Mouse (Mus musculus) C2C12 (cell line): ENCODE results near the gene Sgpp1.

Experiments
- CEBPB ChIP-seq: IDR thresholded peaks from one replicate; pipeline ENCODE4 v1.6.1; 2011; ENCODE audit warnings: low read depth, mild to moderate bottlenecking, control low read depth, moderate library complexity
- CTCF ChIP-seq: IDR thresholded peaks from one replicate; pipeline ENCODE4 v1.5.1; 2011; ENCODE audit not compliant: control insufficient read depth, insufficient read depth, insufficient read length
- FOSL1 ChIP-seq: IDR thresholded peaks from one replicate; pipeline ENCODE4 v1.8.0; 2011; ENCODE audit warnings: mild to moderate bottlenecking, low read length; ENCODE audit not compliant: poor library complexity, insufficient read depth, severe bottlenecking
- MAX ChIP-seq: IDR thresholded peaks from one replicate; pipeline ENCODE4 v1.6.1; 2011; ENCODE audit warnings: mild to moderate bottlenecking, control low read depth
- MYOD1 ChIP-seq: IDR thresholded peaks from one replicate; pipeline ENCODE4 v1.6.1; 2011; ENCODE audit warnings: low read depth; ENCODE audit not compliant: control insufficient read depth, insufficient read length
- MYOG ChIP-seq: IDR thresholded peaks from one replicate; pipeline ENCODE4 v1.6.1; 2011; ENCODE audit not compliant: control insufficient read depth, insufficient read length; ENCODE audit errors: extremely low read depth
- USF1 ChIP-seq: IDR thresholded peaks from one replicate; pipeline ENCODE4 v1.6.1; 2011; ENCODE audit warnings: low read depth, mild to moderate bottlenecking, control low read depth, moderate library complexity

GRCm38 (mm10) chr12:75678393-75678792 is 57.1 kb downstream of the Sgpp1 start:
- TF ChIP-seq CTCF = no peak
- no peak for TF ChIP-seq MYOG
- no peak for TF ChIP-seq USF1
- no peak for TF ChIP-seq FOSL1
- TF ChIP-seq CEBPB = no peak
- TF ChIP-seq MAX = no peak
- no peak for TF ChIP-seq MYOD1
